Mouse (Mus musculus): ENCODE data around the gene Olfr362.
"Not testable (repeated sequence)": the region's sequence is repeated elsewhere in the genome, so short reads cannot be mapped to it uniquely, and the experiment has no call there.

Gene Olfr362

GRCm38 (mm10) chr2:37117810-37118209, at the start of gene Olfr362:
Gene Olfr362 (minus strand): TSS chr2:37117910.
- no peak for DNase-seq (ENCODE audit: low spot score)

DNA sequence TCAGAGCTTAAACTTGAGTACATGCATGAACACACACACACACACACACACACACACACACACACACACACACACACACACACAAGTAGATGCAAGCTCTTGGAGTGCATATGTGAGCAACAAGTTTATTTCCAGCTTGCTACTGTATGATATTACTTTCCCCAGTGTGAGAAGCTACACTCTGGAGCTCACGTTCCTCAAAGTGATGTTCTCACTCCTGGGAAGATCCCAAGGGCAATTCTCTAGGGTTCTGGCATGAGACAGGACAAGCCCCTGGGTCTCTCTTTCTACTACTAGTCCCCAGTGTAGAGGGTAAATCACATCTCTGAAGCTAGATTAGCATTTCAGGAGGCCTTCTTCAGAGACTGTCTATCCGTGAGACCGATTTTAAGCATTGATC, 21.3 kb upstream of the Olfr362 start, which contains the start of gene Olfr364-ps1:
Gene Olfr364-ps1 (plus strand): TSS at position 301 of the 400 bp plus-strand sequence.
- DNase-seq (ENCODE audit: low spot score), result no peak

DNA sequence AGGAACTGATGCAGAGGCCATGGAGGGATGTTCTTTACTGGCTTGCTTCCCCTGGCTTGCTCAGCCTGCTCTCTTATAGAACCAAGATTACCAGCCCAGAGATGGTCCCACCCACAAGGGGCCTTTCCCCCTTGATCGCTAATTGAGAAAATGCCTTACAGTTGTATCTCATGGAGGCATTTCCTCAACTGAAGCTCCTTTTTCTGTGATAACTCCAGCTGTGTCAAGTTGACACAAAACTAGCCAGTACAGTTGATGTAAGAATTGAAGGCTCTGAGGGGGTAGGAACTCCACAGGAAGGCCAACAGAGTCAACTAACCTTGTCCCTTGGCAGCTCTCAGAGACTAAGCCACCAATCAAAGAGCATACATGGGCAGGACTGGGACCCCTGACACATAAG, 28.5 kb downstream of the Olfr362 start, which contains the start of gene Olfr361:
Gene Olfr361 (minus strand): TSS at position 101 of the 400 bp plus-strand sequence.
- DNase-seq (ENCODE audit: low spot score), result not testable (repeated sequence)

- no peak for DNase-seq (ENCODE audit: low spot score)
Measured at GRCm38 (mm10) chr2:37065446-37065845, 52.3 kb downstream of the Olfr362 start, which contains the start of gene Olfr360. Gene Olfr360 (plus strand): TSS chr2:37065746.
